Mouse (Mus musculus): ENCODE measurements at regions not wholly inside any gene's neighbourhood (a gene's known extent, or its start where the extent isn't known, plus 50 kb on each side); places are given as distances from the start of the nearest gene placed in this dataset.
A peak's percentile ranks its signal among the peaks of the same experiment; 100 is the strongest.

- WGBS (ENCODE audit: insufficient replicate concordance), result 41% methylated on average over 3 of the region's 3 CpGs
- Histone ChIP-seq H3K9ac (replicated peaks) (no peak overlapping the region), H3K4me1 (replicated peaks; ENCODE audit: control insufficient read depth in 2 of 2, insufficient read depth in 2 of 2, low read length in 1 of 2) (peaks cover 0 to 18% of the 10 kb centered on the region in 2 experiments; a peak in 2 of 4 replicates), H3K36me3 (replicated peaks; ENCODE audit: control insufficient read depth, insufficient read depth, low read depth) (no peaks in the 10 kb centered on the region), H3K4me2 (ENCODE audit: low read depth) (no peak overlapping the region), H3K9me3 (ENCODE audit: control insufficient read depth, low read length) (no peaks in the 10 kb centered on the region), H3K4me3 (ENCODE audit: insufficient read depth in 1 of 2, low read depth in 2 of 2, low read length in 2 of 2) (no peak overlapping the region), H3K27ac (no peak overlapping the region), H3K27me3 (ENCODE audit: control insufficient read depth, insufficient read depth, low read length) (no peaks in the 10 kb centered on the region)
- DNase-seq (ENCODE audit: low read depth in 3 of 3, low spot score in 3 of 3) (no peak), ATAC-seq (ENCODE audit: insufficient read depth) (no peak)
- TF ChIP-seq EP300 (IDR thresholded peaks at IDR 0.05; ENCODE audit: low read depth), result no peak
- no peak for TF ChIP-seq CTCF (IDR thresholded peaks at IDR 0.05; ENCODE audit: low read depth)
These were observed 58.5 kb upstream of the Stx16 start for GRCm38 (mm10) chr2:174017596-174017995.

- WGBS (ENCODE audit: insufficient replicate concordance), result 11% methylated on average over 7 of the region's 7 CpGs
- ATAC-seq (ENCODE audit: insufficient read depth) (peak; percentile 31; the same call in 1 of the 2 replicates), DNase-seq (ENCODE audit: low read depth in 3 of 3, low spot score in 3 of 3) (peak in 1 of 3 experiments; percentile 4)
- H3K27ac ChIP-seq, result no peak overlapping the region
- H3K4me1 ChIP-seq (replicated peaks; ENCODE audit: control insufficient read depth in 2 of 2, insufficient read depth in 2 of 2, low read length in 1 of 2), result peaks cover 0 to 18% of the 10 kb centered on the region in 2 experiments; a peak in 2 of 4 replicates
- TF ChIP-seq EP300 (IDR thresholded peaks at IDR 0.05; ENCODE audit: low read depth) (no peak), CTCF (IDR thresholded peaks at IDR 0.05; ENCODE audit: low read depth) (no peak)
- H3K4me2 ChIP-seq (ENCODE audit: low read depth), result no peak overlapping the region
- no peaks in the 10 kb centered on the region for H3K36me3 ChIP-seq (replicated peaks; ENCODE audit: control insufficient read depth, insufficient read depth, low read depth)
- no peaks in the 10 kb centered on the region for H3K9me3 ChIP-seq (ENCODE audit: control insufficient read depth, low read length)
- no peaks in the 10 kb centered on the region for H3K27me3 ChIP-seq (ENCODE audit: control insufficient read depth, insufficient read depth, low read length)
- no peak overlapping the region for H3K4me3 ChIP-seq (ENCODE audit: insufficient read depth in 1 of 2, low read depth in 2 of 2, low read length in 2 of 2)
- no peak overlapping the region for H3K9ac ChIP-seq (replicated peaks)
These were observed 58.1 kb upstream of the Stx16 start for GRCm38 (mm10) chr2:174018002-174018401.

GRCm38 (mm10) chr2:174018986-174019385 lies 57.1 kb upstream of the Stx16 start:
- DNase-seq (ENCODE audit: low read depth in 3 of 3, low spot score in 3 of 3) (no peak), ATAC-seq (ENCODE audit: insufficient read depth) (no peak)
- Histone ChIP-seq H3K4me2 (ENCODE audit: low read depth) (no peak overlapping the region), H3K4me1 (replicated peaks; ENCODE audit: control insufficient read depth in 2 of 2, insufficient read depth in 2 of 2, low read length in 1 of 2) (peaks cover 0 to 18% of the 10 kb centered on the region in 2 experiments; a peak in 2 of 4 replicates), H3K9ac (replicated peaks) (no peak overlapping the region), H3K36me3 (replicated peaks; ENCODE audit: control insufficient read depth, insufficient read depth, low read depth) (no peaks in the 10 kb centered on the region), H3K27me3 (ENCODE audit: control insufficient read depth, insufficient read depth, low read length) (no peaks in the 10 kb centered on the region), H3K27ac (no peak overlapping the region), H3K4me3 (ENCODE audit: insufficient read depth in 1 of 2, low read depth in 2 of 2, low read length in 2 of 2) (no peak overlapping the region), H3K9me3 (ENCODE audit: control insufficient read depth, low read length) (no peaks in the 10 kb centered on the region)
- 80% methylated on average over 4 of the region's 4 CpGs for WGBS (ENCODE audit: insufficient replicate concordance)
- TF ChIP-seq EP300 (IDR thresholded peaks at IDR 0.05; ENCODE audit: low read depth) (no peak), CTCF (IDR thresholded peaks at IDR 0.05; ENCODE audit: low read depth) (no peak)

- H3K4me2 ChIP-seq (ENCODE audit: low read depth), result no peak overlapping the region
- DNase-seq (ENCODE audit: low read depth in 3 of 3, low spot score in 3 of 3) (no peak), ATAC-seq (ENCODE audit: insufficient read depth) (no peak)
- TF ChIP-seq CTCF (IDR thresholded peaks at IDR 0.05; ENCODE audit: low read depth), result no peak
- no peak for TF ChIP-seq EP300 (IDR thresholded peaks at IDR 0.05; ENCODE audit: low read depth)
- H3K27ac ChIP-seq, result no peak overlapping the region
- no peaks in the 10 kb centered on the region for H3K27me3 ChIP-seq (ENCODE audit: control insufficient read depth, insufficient read depth, low read length)
- WGBS (ENCODE audit: insufficient replicate concordance), result 66% methylated on average over 4 of the region's 4 CpGs
- H3K9ac ChIP-seq (replicated peaks), result no peak overlapping the region
- no peaks in the 10 kb centered on the region for H3K9me3 ChIP-seq (ENCODE audit: control insufficient read depth, low read length)
- no peak overlapping the region for H3K4me3 ChIP-seq (ENCODE audit: insufficient read depth in 1 of 2, low read depth in 2 of 2, low read length in 2 of 2)
- H3K4me1 ChIP-seq (replicated peaks; ENCODE audit: control insufficient read depth in 2 of 2, insufficient read depth in 2 of 2, low read length in 1 of 2), result peaks cover 0 to 18% of the 10 kb centered on the region in 2 experiments; a peak in 2 of 4 replicates
- H3K36me3 ChIP-seq (replicated peaks; ENCODE audit: control insufficient read depth, insufficient read depth, low read depth), result no peaks in the 10 kb centered on the region
These were observed 56.1 kb upstream of the Stx16 start for GRCm38 (mm10) chr2:174019970-174020369.

GRCm38 (mm10) chr2:174020447-174020846 lies 55.7 kb upstream of the Stx16 start:
- Histone ChIP-seq H3K9me3 (ENCODE audit: control insufficient read depth, low read length) (no peaks in the 10 kb centered on the region), H3K27ac (no peak overlapping the region), H3K4me1 (replicated peaks; ENCODE audit: control insufficient read depth in 2 of 2, insufficient read depth in 2 of 2, low read length in 1 of 2) (peaks cover 0 to 18% of the 10 kb centered on the region in 2 experiments; a peak in 2 of 4 replicates), H3K4me2 (ENCODE audit: low read depth) (no peak overlapping the region), H3K9ac (replicated peaks) (no peak overlapping the region), H3K36me3 (replicated peaks; ENCODE audit: control insufficient read depth, insufficient read depth, low read depth) (no peaks in the 10 kb centered on the region), H3K4me3 (ENCODE audit: insufficient read depth in 1 of 2, low read depth in 2 of 2, low read length in 2 of 2) (no peak overlapping the region), H3K27me3 (ENCODE audit: control insufficient read depth, insufficient read depth, low read length) (no peaks in the 10 kb centered on the region)
- no peak for ATAC-seq (ENCODE audit: insufficient read depth)
- DNase-seq (ENCODE audit: low read depth in 3 of 3, low spot score in 3 of 3), result no peak
- no peak for TF ChIP-seq CTCF (IDR thresholded peaks at IDR 0.05; ENCODE audit: low read depth)
- no peak for TF ChIP-seq EP300 (IDR thresholded peaks at IDR 0.05; ENCODE audit: low read depth)
- WGBS (ENCODE audit: insufficient replicate concordance), result 64% methylated on average over 7 of the region's 7 CpGs

Data from liver, embryonic 14.5 days (tissue).